Mouse (Mus musculus): ENCODE measurements at regions not wholly inside any gene's neighbourhood (a gene's known extent, or its start where the extent isn't known, plus 50 kb on each side); places are given as distances from the start of the nearest gene placed in this dataset.

DNA sequence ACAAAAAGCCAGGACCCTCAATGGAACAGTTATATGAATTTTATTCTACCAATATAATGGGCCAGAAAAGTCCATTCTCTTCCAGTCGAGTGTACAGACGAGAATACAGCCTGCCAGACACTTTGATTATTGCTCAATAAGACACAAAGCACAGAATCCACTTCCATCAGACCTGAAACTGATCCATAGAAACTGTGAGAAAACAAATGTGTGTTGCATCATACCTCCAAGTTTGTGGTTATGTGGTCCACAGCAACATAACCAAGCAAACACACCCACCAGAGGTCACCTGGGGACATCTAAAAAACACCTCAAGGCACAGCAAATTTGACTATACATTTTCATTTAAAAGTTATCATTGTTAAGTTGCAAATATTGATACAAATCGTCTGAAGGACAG lies 183.2 kb downstream of the 4933412E24Rik start:
- H3K4me1 ChIP-seq = no peaks in the 10 kb centered on the region
- H3K36me3 ChIP-seq = no peaks in the 10 kb centered on the region
- H3K4me3 ChIP-seq = no peak overlapping the region
- ATAC-seq (replicated peaks) = no peak
- no peak overlapping the region for H3K27ac ChIP-seq (replicated peaks)
- WGBS = 87% methylated on average over 3 of the region's 3 CpGs
- no peaks in the 10 kb centered on the region for H3K27me3 ChIP-seq
- no peak overlapping the region for H3K9ac ChIP-seq (replicated peaks)
- no peak overlapping the region for H3K4me2 ChIP-seq (replicated peaks)
- H3K9me3 ChIP-seq = no peaks in the 10 kb centered on the region

DNA sequence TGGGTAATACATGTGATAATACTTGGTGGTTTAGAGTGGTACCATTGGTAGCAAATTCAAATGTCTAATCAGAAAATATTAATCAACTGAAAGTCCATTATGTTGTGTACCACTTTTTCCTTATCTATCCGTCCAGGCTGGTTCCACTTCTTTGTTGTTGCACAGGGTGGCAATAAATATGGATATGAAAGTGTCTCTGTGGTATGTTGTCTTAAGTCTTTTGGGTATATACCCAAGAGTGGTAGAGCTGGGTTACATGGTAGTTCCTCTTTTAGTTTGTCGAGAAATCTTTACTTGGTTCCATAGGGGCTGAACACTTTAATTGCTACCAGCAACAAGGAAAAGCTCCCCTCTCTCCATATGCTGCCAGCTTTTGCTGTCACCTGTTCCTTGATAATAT lies 184.9 kb downstream of the 4933412E24Rik start:
- no peaks in the 10 kb centered on the region for H3K36me3 ChIP-seq
- no peaks in the 10 kb centered on the region for H3K27me3 ChIP-seq
- no peak overlapping the region for H3K4me3 ChIP-seq
- no peak overlapping the region for H3K9ac ChIP-seq (replicated peaks)
- H3K4me1 ChIP-seq = peaks cover 2% of the 10 kb centered on the region; the same call in 1 of the 2 replicates
- H3K27ac ChIP-seq (replicated peaks) = no peak overlapping the region
- no peak for ATAC-seq (replicated peaks)
- no peaks in the 10 kb centered on the region for H3K9me3 ChIP-seq
- no peak overlapping the region for H3K4me2 ChIP-seq (replicated peaks)
- WGBS = 88% methylated on average over 2 of the region's 2 CpGs

DNA sequence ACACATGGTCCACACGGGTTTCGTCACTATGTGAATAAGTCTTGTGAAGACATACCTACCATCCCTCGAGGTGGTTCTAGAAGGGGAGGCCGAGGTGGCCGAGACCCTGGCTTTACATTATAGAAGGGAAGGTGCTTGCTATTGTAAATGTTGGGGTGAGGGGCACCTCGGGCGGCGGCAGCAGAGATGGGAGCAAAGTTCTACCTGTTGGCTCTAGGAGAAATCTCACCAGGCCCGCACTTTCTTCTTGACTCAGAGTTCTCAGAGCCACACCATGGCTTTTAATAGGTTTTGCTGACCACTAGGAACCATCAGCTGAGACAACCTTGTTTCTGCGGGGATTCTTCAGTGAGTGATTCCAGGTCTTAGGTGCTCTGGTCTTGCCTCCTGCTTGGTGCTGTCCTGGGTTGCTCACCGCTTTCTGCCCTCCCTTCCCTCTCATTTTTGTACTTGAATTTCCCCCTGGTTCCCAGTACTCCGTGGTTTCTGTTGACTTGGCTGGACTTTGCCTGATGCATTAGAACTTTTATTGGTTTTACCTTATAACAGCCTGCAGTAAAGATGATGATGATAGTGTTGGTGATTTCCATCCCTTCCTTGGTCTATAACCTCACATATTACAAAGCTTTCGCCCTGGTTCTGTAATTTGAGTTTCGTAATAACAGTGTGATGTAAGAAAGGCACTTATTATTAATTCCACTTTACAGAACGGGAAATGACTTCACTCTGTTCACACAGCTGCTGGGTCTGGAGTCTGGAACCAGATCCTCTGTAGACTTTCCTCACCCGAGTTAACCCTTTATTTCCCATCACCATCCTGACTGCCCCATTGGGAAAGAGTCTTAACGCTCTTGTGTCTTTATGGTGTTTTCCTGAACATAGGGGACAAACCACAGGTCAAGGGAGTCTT lies 185.6 kb downstream of the 4933412E24Rik start:
- no peaks in the 10 kb centered on the region for H3K27me3 ChIP-seq
- H3K4me3 ChIP-seq = no peak overlapping the region
- no peak overlapping the region for H3K4me2 ChIP-seq (replicated peaks)
- no peak for ATAC-seq (replicated peaks)
- no peak overlapping the region for H3K9ac ChIP-seq (replicated peaks)
- 88% methylated on average over 17 of the region's 17 CpGs for WGBS
- no peaks in the 10 kb centered on the region for H3K36me3 ChIP-seq
- no peaks in the 10 kb centered on the region for H3K9me3 ChIP-seq
- H3K27ac ChIP-seq (replicated peaks) = no peak overlapping the region
- peaks cover 7% of the 10 kb centered on the region for H3K4me1 ChIP-seq

DNA sequence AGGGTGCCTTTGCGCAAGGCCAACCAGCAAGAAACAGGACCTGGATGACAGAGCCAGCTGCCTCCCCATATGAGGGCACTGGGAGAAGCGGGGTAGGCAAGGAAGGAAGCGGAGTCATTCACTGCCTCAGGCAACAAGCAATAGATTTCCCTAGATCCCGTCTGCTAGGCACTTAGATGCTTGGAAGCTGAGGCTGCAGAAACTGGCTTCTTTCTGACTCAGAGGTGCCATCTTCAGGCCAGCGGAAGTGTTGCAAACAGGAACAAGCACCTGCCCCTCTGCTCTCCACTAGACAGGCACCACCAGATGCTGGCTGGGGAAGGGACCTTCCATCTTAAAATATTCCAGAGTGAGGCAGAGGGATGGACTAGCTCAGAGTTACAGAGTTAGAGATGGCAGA lies 188.0 kb downstream of the 4933412E24Rik start:
- no peaks in the 10 kb centered on the region for H3K27me3 ChIP-seq
- no peak overlapping the region for H3K27ac ChIP-seq (replicated peaks)
- WGBS = 18% methylated on average over 5 of the region's 5 CpGs
- no peaks in the 10 kb centered on the region for H3K36me3 ChIP-seq
- no peak overlapping the region for H3K4me2 ChIP-seq (replicated peaks)
- peaks cover 7% of the 10 kb centered on the region for H3K4me1 ChIP-seq
- H3K9ac ChIP-seq (replicated peaks) = no peak overlapping the region
- no peaks in the 10 kb centered on the region for H3K9me3 ChIP-seq
- ATAC-seq (replicated peaks) = peak; percentile 84
- no peak overlapping the region for H3K4me3 ChIP-seq

DNA sequence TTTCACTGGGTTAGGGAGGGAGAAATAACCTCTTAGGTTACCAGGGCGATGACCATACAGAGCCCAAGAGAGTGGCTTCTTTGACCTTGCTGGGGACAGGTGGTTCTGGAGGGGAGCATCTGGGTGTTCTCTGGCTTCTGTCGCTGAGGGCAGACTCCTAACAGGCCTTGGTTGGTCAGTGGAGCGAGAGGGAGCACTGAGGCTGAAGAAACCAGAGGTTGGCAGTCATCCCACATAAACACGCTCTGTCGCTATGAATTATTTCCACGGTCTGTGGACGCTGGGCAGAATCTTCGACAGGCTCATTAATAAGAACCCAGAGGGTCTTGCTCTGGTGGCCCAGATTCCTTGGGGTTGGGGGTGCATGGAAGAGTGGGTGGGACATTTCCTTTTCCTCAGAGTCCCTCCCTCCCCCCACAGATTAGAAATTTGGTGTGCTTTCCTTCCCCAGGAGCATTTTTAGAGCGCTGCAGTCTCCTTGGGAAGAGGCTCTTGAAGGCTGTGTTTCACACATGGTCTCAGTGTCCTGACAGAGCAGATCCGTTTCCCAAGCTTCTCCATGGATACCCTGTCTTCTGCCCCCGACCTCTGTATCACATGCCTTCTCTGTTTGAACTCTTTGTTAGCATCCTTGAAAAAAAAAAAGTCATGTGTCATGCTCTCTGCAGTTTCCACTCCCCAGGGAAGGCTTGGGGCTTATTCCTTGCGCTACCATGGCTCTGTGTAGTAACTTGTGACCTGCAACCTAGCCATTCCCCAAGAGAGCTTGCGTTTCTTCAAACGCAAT lies 190.1 kb downstream of the 4933412E24Rik start:
- ATAC-seq (replicated peaks) = peak; percentile 51
- Histone ChIP-seq H3K4me1 (peaks cover 7% of the 10 kb centered on the region), H3K36me3 (no peaks in the 10 kb centered on the region), H3K4me2 (replicated peaks) (no peak overlapping the region), H3K27me3 (no peaks in the 10 kb centered on the region), H3K4me3 (no peak overlapping the region), H3K9me3 (no peaks in the 10 kb centered on the region), H3K9ac (replicated peaks) (no peak overlapping the region), H3K27ac (replicated peaks) (no peak overlapping the region)
- WGBS = 56% methylated on average over 14 of the region's 14 CpGs

DNA sequence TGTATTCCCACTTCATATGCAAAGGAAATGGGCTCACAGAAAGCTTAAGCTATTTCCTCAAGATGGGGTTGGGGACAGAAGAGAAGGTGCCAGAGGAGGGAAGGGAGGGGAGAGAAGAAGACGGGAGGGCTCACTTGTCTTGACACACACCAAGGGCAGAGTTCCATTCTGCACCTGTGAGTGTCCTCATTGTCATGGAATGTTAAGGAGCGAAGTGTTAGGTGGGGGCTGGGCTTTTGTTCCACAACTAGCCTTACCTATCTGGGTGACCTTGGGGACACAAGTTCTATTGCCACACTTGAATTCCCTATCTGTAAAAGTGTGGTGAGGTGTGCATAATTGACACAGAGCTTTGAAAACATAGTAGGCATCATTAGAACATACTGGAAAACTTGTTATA lies 192.5 kb downstream of the 4933412E24Rik start:
- H3K4me1 ChIP-seq = peaks cover 7% of the 10 kb centered on the region
- no peak overlapping the region for H3K4me3 ChIP-seq
- ATAC-seq (replicated peaks) = no peak
- no peaks in the 10 kb centered on the region for H3K36me3 ChIP-seq
- no peak overlapping the region for H3K27ac ChIP-seq (replicated peaks)
- no peak overlapping the region for H3K9ac ChIP-seq (replicated peaks)
- 67% methylated on average over 2 of the region's 2 CpGs for WGBS
- H3K9me3 ChIP-seq = no peaks in the 10 kb centered on the region
- H3K4me2 ChIP-seq (replicated peaks) = no peak overlapping the region
- H3K27me3 ChIP-seq = no peaks in the 10 kb centered on the region

DNA sequence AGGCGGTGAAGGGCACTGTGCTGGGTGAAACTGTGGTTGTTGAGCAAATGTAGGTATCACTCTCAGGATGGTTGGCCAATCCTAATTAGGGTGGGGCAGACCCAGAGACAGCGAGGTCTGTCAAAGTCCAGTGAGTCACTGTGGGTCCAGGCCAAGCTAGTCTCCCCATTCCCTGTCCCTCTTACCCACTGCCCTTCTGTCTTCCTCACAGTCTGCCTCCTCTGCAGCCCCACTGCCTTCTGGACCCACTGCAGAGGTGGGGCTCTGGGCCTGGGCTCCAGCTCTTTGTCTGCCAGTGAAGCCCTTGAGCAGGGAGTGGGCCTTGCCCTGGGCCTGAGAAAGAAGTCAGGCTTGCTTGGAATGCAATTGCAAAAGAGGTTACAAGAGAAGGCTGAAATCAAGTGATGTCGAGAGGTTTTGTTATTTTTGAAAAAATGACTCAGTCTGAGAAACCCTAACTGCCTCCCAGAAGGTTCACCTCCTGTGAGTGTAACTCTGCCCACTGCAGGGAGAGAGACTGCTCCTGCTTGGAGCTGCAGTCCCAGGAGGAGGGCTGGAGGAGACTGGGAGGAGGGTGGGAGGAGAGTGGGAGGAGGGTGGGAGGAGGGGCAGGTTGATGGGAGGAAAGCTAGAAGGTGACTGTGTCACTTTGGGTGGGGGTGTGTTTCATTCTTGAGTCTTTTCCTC lies 193.3 kb downstream of the 4933412E24Rik start:
- WGBS = 64% methylated on average over 3 of the region's 3 CpGs

DNA sequence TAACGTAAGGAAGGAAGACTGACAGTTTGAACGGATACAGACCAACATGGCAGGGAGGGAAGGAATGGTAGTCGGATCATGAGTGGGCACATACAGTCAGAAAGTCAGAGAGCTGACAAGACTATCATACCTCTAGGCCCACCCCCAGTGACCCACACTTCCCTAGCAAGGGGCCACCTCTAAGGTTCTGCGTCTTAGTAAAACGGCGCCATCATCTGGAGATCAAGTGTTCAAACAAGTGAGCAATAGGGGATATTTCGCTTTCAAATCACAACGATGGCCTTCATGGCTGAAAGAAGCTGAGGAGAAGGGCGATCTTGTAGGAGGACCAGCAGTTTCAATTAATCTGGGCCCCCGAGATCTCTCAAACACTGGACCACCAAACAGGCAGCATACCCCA lies 196.1 kb downstream of the 4933412E24Rik start:
- no peaks in the 10 kb centered on the region for H3K4me1 ChIP-seq
- no peak for ATAC-seq (replicated peaks)
- H3K9me3 ChIP-seq = no peaks in the 10 kb centered on the region
- H3K4me2 ChIP-seq (replicated peaks) = no peak overlapping the region
- H3K9ac ChIP-seq (replicated peaks) = no peak overlapping the region
- 81% methylated on average over 10 of the region's 10 CpGs for WGBS
- no peaks in the 10 kb centered on the region for H3K36me3 ChIP-seq
- no peaks in the 10 kb centered on the region for H3K27me3 ChIP-seq
- H3K4me3 ChIP-seq = no peak overlapping the region
- no peak overlapping the region for H3K27ac ChIP-seq (replicated peaks)

More for the DNA sequence above, 193.3 kb downstream of the 4933412E24Rik start:
- Histone ChIP-seq H3K27me3 (no peaks in the 10 kb centered on the region), H3K9me3 (no peaks in the 10 kb centered on the region), H3K27ac (replicated peaks) (no peak overlapping the region), H3K4me2 (replicated peaks) (no peak overlapping the region), H3K36me3 (no peaks in the 10 kb centered on the region), H3K4me3 (no peak overlapping the region), H3K4me1 (peaks cover 7% of the 10 kb centered on the region), H3K9ac (replicated peaks) (no peak overlapping the region)
- ATAC-seq (replicated peaks) = no peak

DNA sequence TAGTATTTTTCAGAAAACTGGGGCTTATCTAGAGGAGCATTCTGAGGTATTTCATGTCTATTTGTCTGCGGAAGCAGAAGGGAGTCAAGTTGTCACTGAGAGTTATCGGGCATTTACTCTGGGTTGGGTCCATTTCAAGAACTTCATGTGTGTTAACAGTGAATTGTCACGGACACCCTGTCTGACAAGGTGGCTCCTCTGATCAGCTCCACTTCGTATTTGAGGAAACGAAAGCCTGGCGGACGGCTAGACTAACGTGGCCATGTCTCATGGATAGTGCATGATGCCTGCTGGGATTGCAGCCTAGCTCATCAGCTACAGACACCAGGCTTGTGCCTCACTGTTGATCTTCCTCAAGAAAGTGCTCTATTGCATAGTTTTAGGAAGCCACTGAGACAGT lies 200.4 kb downstream of the 4933412E24Rik start:
- Histone ChIP-seq H3K36me3 (no peaks in the 10 kb centered on the region), H3K4me1 (no peaks in the 10 kb centered on the region), H3K27me3 (no peaks in the 10 kb centered on the region), H3K4me2 (replicated peaks) (no peak overlapping the region), H3K27ac (replicated peaks) (no peak overlapping the region), H3K9ac (replicated peaks) (no peak overlapping the region), H3K9me3 (no peaks in the 10 kb centered on the region), H3K4me3 (no peak overlapping the region)
- 89% methylated on average over 8 of the region's 8 CpGs for WGBS
- no peak for ATAC-seq (replicated peaks)

DNA sequence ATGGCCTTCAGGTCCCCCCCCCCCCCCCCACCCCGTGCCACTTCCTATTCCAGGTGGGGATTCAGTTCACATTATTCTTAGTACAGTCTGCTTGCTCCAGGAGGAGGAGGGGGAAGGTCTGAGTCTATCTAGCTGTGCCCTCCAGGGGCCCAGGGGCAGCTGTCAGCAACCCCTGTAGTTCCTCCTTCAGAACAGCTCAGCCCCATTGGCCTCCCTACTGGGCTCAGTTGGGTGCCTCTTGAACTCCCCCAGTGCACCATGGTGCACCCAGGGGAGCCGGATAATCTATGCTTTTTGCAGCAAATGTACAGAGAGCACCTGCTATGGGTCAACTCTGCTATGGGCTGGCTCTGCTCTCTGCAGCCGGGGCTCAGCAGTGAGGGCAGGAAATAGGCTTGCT lies 204.8 kb downstream of the 4933412E24Rik start:
- Histone ChIP-seq H3K27ac (replicated peaks) (no peak overlapping the region), H3K36me3 (no peaks in the 10 kb centered on the region), H3K9ac (replicated peaks) (no peak overlapping the region), H3K27me3 (no peaks in the 10 kb centered on the region), H3K4me2 (replicated peaks) (no peak overlapping the region), H3K4me3 (no peak overlapping the region), H3K4me1 (no peaks in the 10 kb centered on the region), H3K9me3 (no peaks in the 10 kb centered on the region)
- 40% methylated on average over 3 of the region's 3 CpGs for WGBS
- ATAC-seq (replicated peaks) = no peak

DNA sequence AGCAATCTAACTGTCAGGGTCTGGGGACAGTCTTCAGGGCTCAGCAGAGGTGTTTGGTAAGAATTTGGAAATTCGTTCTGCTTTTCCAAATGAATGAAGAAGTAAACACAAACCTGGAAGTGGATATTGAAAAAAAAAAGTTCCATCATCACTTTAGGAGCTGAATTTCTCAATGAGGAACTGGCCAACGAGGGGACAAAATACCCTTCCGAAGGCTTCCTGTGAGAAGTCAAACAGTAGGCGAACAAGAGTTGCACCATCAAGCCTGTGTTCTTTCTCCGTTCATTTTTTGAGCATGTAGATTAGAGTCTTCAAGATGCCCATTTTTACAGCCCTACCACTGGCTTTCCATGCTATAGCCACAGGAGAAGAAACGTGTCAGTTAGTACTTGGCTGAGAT lies 207.1 kb downstream of the 4933412E24Rik start:
- ATAC-seq (replicated peaks) = no peak
- no peaks in the 10 kb centered on the region for H3K9me3 ChIP-seq
- H3K4me3 ChIP-seq = no peak overlapping the region
- 94% methylated on average over 6 of the region's 6 CpGs for WGBS
- no peak overlapping the region for H3K4me2 ChIP-seq (replicated peaks)
- no peak overlapping the region for H3K9ac ChIP-seq (replicated peaks)
- no peaks in the 10 kb centered on the region for H3K27me3 ChIP-seq
- H3K36me3 ChIP-seq = no peaks in the 10 kb centered on the region
- no peaks in the 10 kb centered on the region for H3K4me1 ChIP-seq
- no peak overlapping the region for H3K27ac ChIP-seq (replicated peaks)

DNA sequence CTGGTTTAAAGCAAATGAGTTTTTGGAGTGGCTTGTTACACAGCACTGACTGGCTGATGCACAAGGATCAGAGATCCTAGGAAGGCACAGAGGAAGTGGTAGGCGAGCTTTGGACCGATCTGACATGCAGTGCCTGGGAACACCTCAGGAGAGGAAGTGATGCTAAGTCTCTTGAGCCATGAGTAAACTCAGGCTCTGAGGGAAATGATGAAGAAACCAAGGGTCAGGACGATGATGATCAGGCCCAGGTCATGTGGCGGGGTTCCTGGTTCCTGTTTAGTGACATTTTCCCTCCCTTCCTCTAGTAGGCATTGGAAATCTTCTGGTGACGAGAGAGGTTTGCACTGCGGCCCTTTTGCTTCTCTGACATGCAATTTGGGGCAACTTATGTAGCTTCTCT lies 208.7 kb downstream of the 4933412E24Rik start:
- Histone ChIP-seq H3K9me3 (no peaks in the 10 kb centered on the region), H3K4me1 (no peaks in the 10 kb centered on the region), H3K4me3 (no peak overlapping the region), H3K4me2 (replicated peaks) (no peak overlapping the region), H3K27ac (replicated peaks) (no peak overlapping the region), H3K36me3 (no peaks in the 10 kb centered on the region), H3K9ac (replicated peaks) (no peak overlapping the region), H3K27me3 (no peaks in the 10 kb centered on the region)
- 91% methylated on average over 6 of the region's 6 CpGs for WGBS
- no peak for ATAC-seq (replicated peaks)
